Mouse (Mus musculus) lung, embryonic 16.5 days (tissue): ENCODE results near the gene Klf5. TPM values are rescaled to one million over a fixed set of nuclear protein-coding genes. Genes with fewer than 3 reads are reported as not detected.
A peak's percentile ranks its signal among the peaks of the same experiment; 100 is the strongest.

Experiments used
- ATAC-seq: fragments of 200-750 bp; cut with Nextera tagmentation; 2 replicates; pipeline ENCODE4 v1.8.0; 2017; ENCODE audit warnings: low read depth, mild to moderate bottlenecking, moderate library complexity
- H3K27ac ChIP-seq: fragments of 300-500 bp; sonication (generic); 2 replicates; pipeline ENCODE4 v1.5.1; 2014; ENCODE audit warnings: mild to moderate bottlenecking, control low read depth, low read length
- H3K27me3 ChIP-seq: fragments of 300-500 bp; sonication (generic); 2 replicates; pipeline ENCODE4 v1.6.1; 2014; ENCODE audit warnings: low read depth, low read length, mixed read lengths; ENCODE audit not compliant: control insufficient read depth, insufficient read depth
- H3K36me3 ChIP-seq: fragments of 300-500 bp; sonication (generic); 2 replicates; pipeline ENCODE4 v1.6.1; 2014; ENCODE audit warnings: low read length; ENCODE audit not compliant: control insufficient read depth, insufficient read depth
- H3K4me1 ChIP-seq: fragments of 300-500 bp; sonication (generic); replicated peaks from 2 replicates; pipeline ENCODE4 v1.6.1; 2014; ENCODE audit warnings: low read length, mixed read lengths; ENCODE audit not compliant: control insufficient read depth, insufficient read depth
- H3K4me2 ChIP-seq: fragments of 300-500 bp; sonication (generic); 2 replicates; pipeline ENCODE4 v1.6.1; 2014; ENCODE audit warnings: low read depth, low read length, control low read depth
- H3K4me3 ChIP-seq: fragments of 300-500 bp; sonication (generic); 2 replicates; pipeline ENCODE4 v1.5.1; 2014; ENCODE audit warnings: mild to moderate bottlenecking, low read length, control low read depth
- H3K9ac ChIP-seq: fragments of 300-500 bp; sonication (generic); 2 replicates; pipeline ENCODE4 v1.6.1; 2014; ENCODE audit warnings: low read length, control low read depth
- H3K9me3 ChIP-seq: fragments of 300-500 bp; sonication (generic); 2 replicates; pipeline ENCODE4 v1.6.1; 2016; ENCODE audit warnings: low read length; ENCODE audit not compliant: control insufficient read depth
- WGBS: fragments of 180-500 bp; shearing (Covaris S2); extraction: QIAGEN DNeasy Blood & Tissue Kit; methylation state at CpG from one replicate; pipeline ENCODE4 v1.1.7; 2014; 5-methylcytosine and 5-hydroxymethylcytosine counted together
- polyA plus RNA-seq: library from polyadenylated mRNA; unstranded; fragments of >200 nt; fragmentation: Nextera tagmentation; extraction: Ambion mirVana; gene quantifications from 2 replicates; pipeline ENCODE4 v1.2.1, GENCODE M21; 2015

Klf5 gene
- polyA plus RNA-seq, 1 experiment from 2014 or later: 35.7 TPM

DNA sequence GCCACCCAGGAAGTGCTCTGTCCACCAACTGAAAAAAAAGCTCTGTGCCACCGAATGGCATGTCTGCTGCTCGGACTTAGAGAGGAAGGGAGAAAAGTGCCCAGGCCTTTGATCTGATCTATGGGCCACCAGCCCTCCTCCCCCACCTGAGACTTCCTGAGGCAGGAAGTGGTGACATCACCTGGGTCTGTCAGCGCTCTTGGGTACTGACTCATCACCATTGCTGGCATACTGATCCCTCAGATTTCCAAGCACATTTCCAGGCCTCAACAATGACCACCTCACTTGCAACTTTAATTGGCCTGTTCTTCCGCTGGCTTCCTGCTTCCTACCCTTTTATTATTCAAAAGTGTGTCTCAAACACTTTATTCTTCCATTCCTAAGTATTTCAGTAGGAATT lies 26.0 kb downstream of the Klf5 start:
- 46% methylated on average over 4 of the region's 4 CpGs for WGBS
- ATAC-seq: 0 out of 2 replicates have a peak, but pooled peaks have one; percentile 15

DNA sequence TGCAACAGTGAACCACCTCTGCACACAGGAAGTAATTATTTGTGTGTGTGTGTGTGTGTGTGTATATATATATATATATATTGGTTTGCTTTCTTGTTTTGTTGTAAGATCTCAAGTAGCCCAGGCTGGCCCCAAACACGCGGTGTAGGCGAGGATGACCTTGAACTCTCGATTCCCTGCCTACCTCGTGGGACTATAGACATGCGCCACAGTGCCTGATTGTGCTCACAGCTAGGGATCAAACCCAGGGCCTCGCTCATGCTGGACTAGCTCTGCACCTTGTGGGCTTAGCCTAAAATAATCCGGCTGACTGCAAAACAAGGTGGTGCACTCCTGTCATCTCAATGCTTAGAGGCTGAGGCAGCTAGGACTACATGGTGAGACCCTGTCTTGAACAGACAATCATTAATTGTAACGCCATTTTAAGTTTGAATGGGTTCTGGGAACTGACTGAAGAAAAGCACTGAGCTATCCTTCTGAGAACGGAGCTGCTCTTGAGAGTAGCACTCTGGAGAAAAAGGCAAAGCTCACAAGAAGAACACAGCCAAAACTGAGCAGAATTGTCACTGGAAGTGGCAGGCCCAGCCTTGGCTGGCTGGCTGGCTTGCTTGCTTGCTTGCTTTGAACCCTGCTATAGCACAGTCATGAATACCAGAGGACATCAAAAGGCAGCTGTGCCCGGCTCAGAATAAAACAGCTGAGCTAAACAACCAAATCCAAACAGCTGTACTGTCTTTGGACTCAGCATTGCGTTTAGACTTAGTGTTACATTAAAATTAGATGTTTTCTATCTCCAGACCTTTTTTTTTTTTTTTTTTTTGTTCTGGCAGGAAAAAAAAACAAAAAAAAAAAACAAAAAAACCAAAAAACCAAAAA lies 27.3 kb downstream of the Klf5 start:
- WGBS: 80% methylated on average over 12 of the region's 12 CpGs
- Histone ChIP-seq H3K9ac (no peak overlapping the region), H3K4me1 (no peaks in the 10 kb centered on the region), H3K36me3 (no peaks in the 10 kb centered on the region), H3K27me3 (no peaks in the 10 kb centered on the region), H3K27ac (no peak overlapping the region), H3K4me2 (no peak overlapping the region), H3K4me3 (no peak overlapping the region), H3K9me3 (no peaks in the 10 kb centered on the region)
- peak; percentile 31; the same call in 1 of the 2 replicates for ATAC-seq

More for the DNA sequence above, 26.0 kb downstream of the Klf5 start:
- H3K9me3 ChIP-seq: no peaks in the 10 kb centered on the region
- H3K36me3 ChIP-seq: no peaks in the 10 kb centered on the region
- H3K27ac ChIP-seq: no peak overlapping the region
- no peaks in the 10 kb centered on the region for H3K4me1 ChIP-seq
- no peaks in the 10 kb centered on the region for H3K27me3 ChIP-seq
- H3K4me2 ChIP-seq: no peak overlapping the region
- H3K4me3 ChIP-seq: no peak overlapping the region
- no peak overlapping the region for H3K9ac ChIP-seq

DNA sequence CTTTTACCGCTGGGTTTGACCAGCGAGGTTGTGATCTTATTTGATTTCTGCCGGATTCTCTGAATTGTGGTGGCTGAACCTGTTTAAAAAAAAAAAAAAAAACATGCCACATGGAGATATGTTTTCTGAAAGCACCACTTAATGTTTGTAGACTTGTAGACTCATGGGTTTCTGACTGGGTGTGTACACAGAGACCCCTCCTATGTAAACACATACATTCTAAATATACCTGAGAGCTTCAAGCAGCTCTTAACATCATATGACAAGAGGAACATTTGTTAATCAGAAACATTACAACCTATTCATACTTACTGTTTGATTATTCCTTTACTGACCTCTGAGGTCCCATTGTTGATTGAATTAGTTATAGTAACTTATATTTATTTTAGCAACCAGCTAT lies 38.1 kb downstream of the Klf5 start:
- no peak; the same call in 1 of the 2 replicates for ATAC-seq
- H3K9me3 ChIP-seq: no peaks in the 10 kb centered on the region
- H3K27me3 ChIP-seq: no peaks in the 10 kb centered on the region
- no peak overlapping the region for H3K27ac ChIP-seq
- H3K4me1 ChIP-seq: no peaks in the 10 kb centered on the region
- H3K4me3 ChIP-seq: no peak overlapping the region
- H3K36me3 ChIP-seq: no peaks in the 10 kb centered on the region
- WGBS: 51% methylated on average over 3 of the region's 3 CpGs
- no peak overlapping the region for H3K9ac ChIP-seq
- H3K4me2 ChIP-seq: no peak overlapping the region

DNA sequence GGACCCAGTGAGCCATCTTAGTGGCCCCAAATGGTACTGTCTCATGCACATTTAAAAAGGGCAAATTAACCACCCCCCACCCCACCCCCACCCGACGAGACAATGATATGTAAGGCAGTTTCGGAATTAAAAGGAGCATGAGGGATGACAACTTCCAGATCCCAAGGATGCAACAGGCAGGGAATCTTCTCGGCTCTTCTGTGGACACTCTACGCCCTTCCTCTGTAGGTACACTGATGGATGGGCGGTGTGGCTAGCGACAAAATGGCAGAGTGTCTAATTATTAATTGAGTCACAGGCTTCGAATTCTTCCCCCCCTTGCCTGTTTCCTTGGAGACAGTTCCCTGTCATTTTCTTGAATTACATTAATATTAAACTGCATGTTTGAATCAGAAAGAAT lies 40.5 kb downstream of the Klf5 start:
- H3K4me2 ChIP-seq: no peak overlapping the region
- H3K36me3 ChIP-seq: no peaks in the 10 kb centered on the region
- no peaks in the 10 kb centered on the region for H3K4me1 ChIP-seq
- H3K9me3 ChIP-seq: no peaks in the 10 kb centered on the region
- no peak overlapping the region for H3K9ac ChIP-seq
- 42% methylated on average over 8 of the region's 8 CpGs for WGBS
- H3K27me3 ChIP-seq: no peaks in the 10 kb centered on the region
- no peak overlapping the region for H3K27ac ChIP-seq
- H3K4me3 ChIP-seq: no peak overlapping the region
- no peak for ATAC-seq

DNA sequence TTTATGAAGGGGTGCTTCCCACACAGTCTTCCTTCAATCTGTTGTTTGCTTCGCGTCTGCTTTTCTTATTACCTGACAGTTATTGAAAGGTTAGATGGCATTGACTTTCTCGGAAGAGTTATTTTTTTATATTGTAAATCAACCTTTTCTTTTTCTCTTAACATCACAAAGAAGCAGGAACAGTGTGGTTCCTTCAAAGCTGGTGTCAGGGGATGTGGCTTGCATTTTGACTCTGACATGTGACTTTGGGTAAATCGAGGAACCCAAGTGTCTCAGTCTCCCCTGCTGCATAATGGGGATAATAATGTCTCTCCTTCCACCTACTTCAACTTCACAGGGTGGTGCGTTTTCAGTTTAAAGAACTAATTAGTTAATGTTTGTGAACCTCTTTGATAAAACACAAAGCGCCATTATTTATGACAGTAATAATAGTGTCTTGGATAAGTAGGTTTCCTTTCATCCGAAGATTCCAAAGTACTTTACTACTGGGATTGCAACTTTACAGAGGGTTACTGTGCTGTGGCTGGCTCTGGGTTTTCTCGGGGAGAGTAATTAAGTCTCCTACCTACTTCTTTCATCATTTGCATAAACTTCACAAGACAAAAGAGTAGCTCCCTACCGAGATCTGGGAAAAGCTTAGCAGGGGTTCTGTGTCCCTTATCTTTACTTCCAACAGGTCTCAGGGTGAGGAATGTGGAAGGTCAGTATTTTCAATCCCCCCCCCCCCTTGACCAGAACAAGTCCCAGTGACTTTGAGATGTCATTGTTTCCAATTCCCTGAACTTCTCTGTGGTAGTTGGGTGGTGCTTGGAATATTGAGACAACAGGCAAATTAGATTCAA lies 41.4 kb downstream of the Klf5 start:
- Histone ChIP-seq H3K9ac (no peak overlapping the region), H3K36me3 (no peaks in the 10 kb centered on the region), H3K4me1 (no peaks in the 10 kb centered on the region), H3K27me3 (no peaks in the 10 kb centered on the region), H3K4me2 (no peak overlapping the region), H3K27ac (no peak overlapping the region), H3K4me3 (no peak overlapping the region), H3K9me3 (no peaks in the 10 kb centered on the region)
- 24% methylated on average over 9 of the region's 9 CpGs for WGBS
- no peak for ATAC-seq

DNA sequence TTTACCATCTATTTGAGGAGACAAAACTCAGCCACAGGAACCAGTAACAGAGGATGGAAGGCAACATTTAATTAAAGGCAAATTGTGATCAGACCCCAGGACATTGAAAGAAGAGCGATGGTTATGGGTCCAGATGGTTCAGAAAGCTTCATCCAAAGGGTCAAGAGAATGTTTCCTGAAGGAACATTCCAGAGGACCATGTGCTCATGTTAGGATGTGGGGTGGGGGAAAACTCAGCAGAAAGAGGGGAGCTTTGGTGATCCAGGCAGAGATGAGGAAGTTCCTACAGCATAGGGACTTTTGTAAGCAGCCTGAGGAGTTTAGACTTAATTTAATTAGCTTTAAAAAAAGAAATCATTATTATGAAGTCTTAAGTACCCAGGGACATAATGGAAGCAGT lies 42.2 kb downstream of the Klf5 start:
- H3K4me3 ChIP-seq: no peak overlapping the region
- H3K4me1 ChIP-seq: no peaks in the 10 kb centered on the region
- no peak overlapping the region for H3K27ac ChIP-seq
- no peak for ATAC-seq
- H3K9ac ChIP-seq: no peak overlapping the region
- no peak overlapping the region for H3K4me2 ChIP-seq
- H3K9me3 ChIP-seq: no peaks in the 10 kb centered on the region
- 80% methylated on average over 1 of the region's 1 CpGs for WGBS
- H3K36me3 ChIP-seq: no peaks in the 10 kb centered on the region
- H3K27me3 ChIP-seq: no peaks in the 10 kb centered on the region

DNA sequence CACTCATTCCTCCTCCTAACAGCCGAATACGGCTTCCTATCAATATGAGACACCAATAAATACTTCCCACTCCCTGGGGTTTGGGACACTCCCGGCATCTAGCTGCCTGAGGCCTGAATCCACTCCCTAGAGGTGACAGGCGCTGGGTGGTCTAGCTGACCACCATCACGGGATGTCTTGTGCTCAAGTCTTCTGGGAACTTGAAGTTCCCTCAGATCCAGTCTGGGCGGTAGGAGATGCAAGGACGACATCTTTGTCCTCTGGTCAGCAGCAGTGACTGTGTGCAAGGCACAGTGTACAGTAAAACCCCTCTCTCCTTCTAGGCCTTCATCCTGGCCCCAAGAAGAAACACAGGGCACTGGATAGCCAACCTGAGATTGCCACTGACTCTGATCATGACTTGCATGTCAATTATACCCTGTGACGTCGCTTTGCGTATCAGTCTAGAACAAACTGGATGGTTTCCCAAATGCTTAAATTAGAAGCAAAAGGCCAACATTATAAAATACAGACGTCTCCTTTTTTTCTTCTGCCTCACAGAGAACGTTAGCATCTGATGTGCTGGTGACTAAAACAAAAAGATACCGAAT lies 49.8 kb downstream of the Klf5 start:
- 66% methylated on average over 13 of the region's 13 CpGs for WGBS
- Histone ChIP-seq H3K4me3 (no peak overlapping the region), H3K9ac (no peak overlapping the region), H3K4me2 (no peak overlapping the region), H3K36me3 (no peaks in the 10 kb centered on the region), H3K4me1 (no peaks in the 10 kb centered on the region), H3K27ac (no peak overlapping the region), H3K9me3 (no peaks in the 10 kb centered on the region), H3K27me3 (no peaks in the 10 kb centered on the region)
- no peak for ATAC-seq

DNA sequence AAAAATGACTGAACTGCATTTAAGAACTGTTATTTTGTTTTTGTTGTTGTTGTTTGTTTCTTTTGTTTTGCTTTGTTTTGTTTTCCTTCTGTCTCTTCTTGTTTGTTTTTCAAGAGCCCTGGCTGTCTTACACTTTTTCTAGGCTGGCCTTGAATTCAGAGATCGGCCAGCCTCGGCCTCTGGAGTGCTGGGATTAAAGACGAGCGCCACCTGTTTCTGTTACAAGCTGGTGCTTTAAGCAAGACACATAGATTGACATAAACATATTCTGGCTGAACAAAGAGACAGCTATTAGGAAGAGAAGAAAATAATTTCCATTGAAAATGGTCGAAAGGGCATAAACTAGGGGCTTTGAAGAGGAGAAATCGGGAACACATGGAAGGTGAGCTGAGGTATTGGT lies 51.1 kb downstream of the Klf5 start:
- Histone ChIP-seq H3K4me2 (no peak overlapping the region), H3K9me3 (no peaks in the 10 kb centered on the region), H3K4me3 (no peak overlapping the region), H3K36me3 (no peaks in the 10 kb centered on the region), H3K27ac (no peak overlapping the region), H3K27me3 (no peaks in the 10 kb centered on the region), H3K9ac (no peak overlapping the region), H3K4me1 (no peaks in the 10 kb centered on the region)
- 74% methylated on average over 6 of the region's 6 CpGs for WGBS
- ATAC-seq: no peak

DNA sequence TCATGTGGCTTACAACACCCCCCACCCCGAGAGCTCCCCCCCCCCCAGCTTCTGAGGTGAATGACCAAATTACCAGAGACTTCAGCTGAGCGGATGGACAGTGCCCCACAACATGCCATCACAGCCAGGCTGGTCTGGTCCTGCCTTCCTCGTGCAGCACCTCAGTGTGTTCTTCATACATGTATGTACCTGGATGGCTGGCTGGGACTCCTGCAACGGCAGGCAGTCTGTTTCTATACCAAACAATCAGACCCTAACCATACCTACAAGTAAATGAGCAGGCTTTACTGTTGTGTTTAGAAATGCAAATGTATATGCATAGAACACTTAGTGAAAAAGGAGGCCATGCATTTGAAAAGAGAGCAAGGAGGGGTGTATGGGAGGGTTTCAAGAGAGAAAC lies 54.5 kb downstream of the Klf5 start:
- no peaks in the 10 kb centered on the region for H3K27me3 ChIP-seq
- no peak overlapping the region for H3K27ac ChIP-seq
- H3K4me3 ChIP-seq: no peak overlapping the region
- no peaks in the 10 kb centered on the region for H3K36me3 ChIP-seq
- ATAC-seq: no peak
- 71% methylated on average over 4 of the region's 4 CpGs for whole genome bisulfite sequencing
- no peaks in the 10 kb centered on the region for H3K4me1 ChIP-seq
- no peak overlapping the region for H3K4me2 ChIP-seq
- H3K9ac ChIP-seq: no peak overlapping the region
- no peaks in the 10 kb centered on the region for H3K9me3 ChIP-seq
